In genomic region chr19:40523431-40524005, GRCm38 (mm10) we compare ENCODE assay signal across 20 mouse cellular contexts. TPM values are rescaled to one million over a fixed set of nuclear protein-coding genes. Genes with fewer than 3 reads are reported as not detected.
DNase-seq lines count a peak whose midpoint lies in the region; ATAC-seq lines count a peak whose summit lies in the region.
"Had no signal": no experiment of that assay in that cellular context is flagged by ENCODE, and none has a peak within 500 bp of the region (broad histone marks: within the 10 kb centered on the region; RNA-seq: fewer than 3 reads in every experiment).

No protein-coding gene starts in this region.

- no peak overlapping the region for H3K4me3 ChIP-seq in hindbrain, embryonic 14.5 days (replicated peaks; ENCODE audit: low read length)
- no peak overlapping the region for H3K4me3 ChIP-seq in hindbrain, embryonic 12.5 days
- no peak overlapping the region for H3K4me3 ChIP-seq in midbrain, embryonic 11.5 days (ENCODE audit: low read depth, low read length)
- H3K4me3 ChIP-seq in midbrain, embryonic 16.5 days (ENCODE audit: low read depth, low read length), result no peak overlapping the region
- H3K4me3 ChIP-seq: embryonic facial prominence, embryonic 12.5 days; forebrain, embryonic 12.5 days; heart, embryonic 10.5 days; intestine, embryonic 15.5 days had no signal

- H3K4me2 ChIP-seq in hindbrain, embryonic 14.5 days (replicated peaks), result no peak overlapping the region
- H3K4me2 ChIP-seq in hindbrain, embryonic 12.5 days (replicated peaks), result no peak overlapping the region
- no peak overlapping the region for H3K4me2 ChIP-seq in midbrain, embryonic 11.5 days
- H3K4me2 ChIP-seq in midbrain, embryonic 16.5 days (ENCODE audit: low read length), result no peak overlapping the region
- H3K4me2 ChIP-seq: embryonic facial prominence, embryonic 12.5 days; forebrain, embryonic 12.5 days; intestine, embryonic 15.5 days had no signal

- peak overlapping the region; percentile 7; the same call in 1 of the 2 replicates for H3K27ac ChIP-seq in hindbrain, embryonic 14.5 days
- no peak overlapping the region for H3K27ac ChIP-seq in hindbrain, embryonic 12.5 days
- no peak overlapping the region for H3K27ac ChIP-seq in midbrain, embryonic 11.5 days (ENCODE audit: low read depth, low read length)
- H3K27ac ChIP-seq in midbrain, embryonic 16.5 days (ENCODE audit: low read length), result no peak overlapping the region
- H3K27ac ChIP-seq: embryonic facial prominence, embryonic 12.5 days; forebrain, embryonic 12.5 days; heart, embryonic 10.5 days; intestine, embryonic 15.5 days had no signal

- H3K27me3 ChIP-seq in hindbrain, embryonic 14.5 days (ENCODE audit: control insufficient read depth, insufficient read depth, low read length), result no peaks in the 10 kb centered on the region
- no peaks in the 10 kb centered on the region for H3K27me3 ChIP-seq in hindbrain, embryonic 12.5 days
- no peaks in the 10 kb centered on the region for H3K27me3 ChIP-seq in midbrain, embryonic 11.5 days (ENCODE audit: control insufficient read depth, insufficient read depth, low read length)
- no peaks in the 10 kb centered on the region for H3K27me3 ChIP-seq in midbrain, embryonic 16.5 days (ENCODE audit: control insufficient read depth, insufficient read depth, low read depth, low read length)
- H3K27me3 ChIP-seq: CH12.LX; embryonic facial prominence, embryonic 12.5 days; forebrain, embryonic 12.5 days; intestine, embryonic 15.5 days had no signal

- WGBS in hindbrain, embryonic 14.5 days, result 45% methylated on average over 8 of the region's 8 CpGs
- 54% methylated on average over 8 of the region's 8 CpGs for WGBS in hindbrain, embryonic 12.5 days
- WGBS in midbrain, embryonic 11.5 days, result 57% methylated on average over 8 of the region's 8 CpGs
- WGBS in midbrain, embryonic 16.5 days, result 43% methylated on average over 8 of the region's 8 CpGs

- no peaks in the 10 kb centered on the region for H3K36me3 ChIP-seq in hindbrain, embryonic 14.5 days (replicated peaks; ENCODE audit: control insufficient read depth, insufficient read depth)
- no peaks in the 10 kb centered on the region for H3K36me3 ChIP-seq in hindbrain, embryonic 12.5 days
- no peaks in the 10 kb centered on the region for H3K36me3 ChIP-seq in midbrain, embryonic 11.5 days (ENCODE audit: control insufficient read depth, insufficient read depth, low read length)
- H3K36me3 ChIP-seq in midbrain, embryonic 16.5 days (ENCODE audit: control insufficient read depth, insufficient read depth, low read length), result no peaks in the 10 kb centered on the region
- H3K36me3 ChIP-seq: embryonic facial prominence, embryonic 12.5 days; forebrain, embryonic 12.5 days; heart, embryonic 10.5 days; intestine, embryonic 15.5 days had no signal

- H3K9ac ChIP-seq in hindbrain, embryonic 14.5 days, result no peak overlapping the region
- H3K9ac ChIP-seq in hindbrain, embryonic 12.5 days, result no peak overlapping the region
- no peak overlapping the region for H3K9ac ChIP-seq in midbrain, embryonic 11.5 days (ENCODE audit: low read length)
- H3K9ac ChIP-seq in midbrain, embryonic 16.5 days (ENCODE audit: low read depth, low read length), result no peak overlapping the region
- H3K9ac ChIP-seq: embryonic facial prominence, embryonic 12.5 days; forebrain, embryonic 12.5 days; intestine, embryonic 15.5 days had no signal

- H3K4me1 ChIP-seq in hindbrain, embryonic 14.5 days (replicated peaks; ENCODE audit: control insufficient read depth, insufficient read depth, low read length), result no peaks in the 10 kb centered on the region
- no peaks in the 10 kb centered on the region for H3K4me1 ChIP-seq in hindbrain, embryonic 12.5 days
- no peaks in the 10 kb centered on the region for H3K4me1 ChIP-seq in midbrain, embryonic 11.5 days (ENCODE audit: control insufficient read depth, insufficient read depth, low read length)
- H3K4me1 ChIP-seq in midbrain, embryonic 16.5 days (ENCODE audit: control insufficient read depth, insufficient read depth, low read length), result no peaks in the 10 kb centered on the region; the same call in 1 of the 2 replicates
- H3K4me1 ChIP-seq: embryonic facial prominence, embryonic 12.5 days; forebrain, embryonic 12.5 days; intestine, embryonic 15.5 days had no signal

- no peak for DNase-seq in hindbrain, embryonic 14.5 days (ENCODE audit: low spot score)
- DNase-seq in midbrain, embryonic 11.5 days (ENCODE audit: low spot score, missing footprints), result peak; percentile 82
- peak; percentile 78 for DNase-seq in Muller cell, postnatal 12 days (ENCODE audit: inconsistent ontology term)
- DNase-seq in fat pad, adult 2 months (ENCODE audit: extremely low read depth, low read depth, low spot score), result peak; percentile 63
- no peak for DNase-seq in frontal cortex, postnatal 14 days (ENCODE audit: low spot score in 2 of 2)
- DNase-seq: adrenal gland, adult 8-10 months; adrenal gland, postnatal 36 days; cerebellum, adult 2 months; cerebellum, postnatal 25 days; gastrocnemius, postnatal 36 days; heart, adult 18-20 months; heart, postnatal 10 days; heart, postnatal 4 days had no signal

- no peak for ATAC-seq in hindbrain, embryonic 14.5 days (ENCODE audit: low FRiP score)
- no peak for ATAC-seq in hindbrain, embryonic 12.5 days (ENCODE audit: low FRiP score)
- no peak for ATAC-seq in midbrain, embryonic 11.5 days (ENCODE audit: low FRiP score)
- no peak for ATAC-seq in midbrain, embryonic 16.5 days
- ATAC-seq: intestine, embryonic 15.5 days had no signal

- no peaks in the 10 kb centered on the region for H3K9me3 ChIP-seq in hindbrain, embryonic 14.5 days (ENCODE audit: control insufficient read depth, low read length)
- no peaks in the 10 kb centered on the region for H3K9me3 ChIP-seq in hindbrain, embryonic 12.5 days (replicated peaks)
- H3K9me3 ChIP-seq in midbrain, embryonic 11.5 days (ENCODE audit: control insufficient read depth, low read length), result no peaks in the 10 kb centered on the region
- no peaks in the 10 kb centered on the region for H3K9me3 ChIP-seq in midbrain, embryonic 16.5 days (replicated peaks; ENCODE audit: control insufficient read depth, low read length, poor library complexity, severe bottlenecking)
- H3K9me3 ChIP-seq: embryonic facial prominence, embryonic 12.5 days; forebrain, embryonic 12.5 days; heart, embryonic 10.5 days; intestine, embryonic 15.5 days had no signal

RNA-seq across cellular contexts. Expression of gene Sorbs1, which starts 9.9 kb away (rescaled TPM):
- polyA plus RNA-seq in hindbrain, embryonic 14.5 days (2014; fragmentation: Nextera tagmentation; extraction: Ambion mirVana), result 88.4 and 98.8 TPM in 2 replicates
- 101 and 106 TPM in 2 replicates for polyA plus RNA-seq in hindbrain, embryonic 12.5 days (2016; fragmentation: Nextera tagmentation; extraction: Ambion mirVana)
- 61.0 and 62.6 TPM in 2 replicates for polyA plus RNA-seq in midbrain, embryonic 11.5 days (2014; fragmentation: Nextera tagmentation; extraction: Ambion mirVana)
- 83.3 and 84.6 TPM in 2 replicates for polyA plus RNA-seq in midbrain, embryonic 16.5 days (2015; fragmentation: Nextera tagmentation; extraction: Ambion mirVana)

Comparison
In these comparisons a context has a peak if more than half of its experiments do, and no peak if none do; other contexts are left out.
1. DNase-seq: peak in midbrain, embryonic 11.5 days (single experiment), Muller cell, postnatal 12 days (single experiment) and fat pad, adult 2 months (single experiment); none in hindbrain, embryonic 14.5 days (single experiment) and frontal cortex, postnatal 14 days (0 of 2).